Mouse (Mus musculus): ENCODE results near the gene Dlx3.

Dlx3 gene

DNA sequence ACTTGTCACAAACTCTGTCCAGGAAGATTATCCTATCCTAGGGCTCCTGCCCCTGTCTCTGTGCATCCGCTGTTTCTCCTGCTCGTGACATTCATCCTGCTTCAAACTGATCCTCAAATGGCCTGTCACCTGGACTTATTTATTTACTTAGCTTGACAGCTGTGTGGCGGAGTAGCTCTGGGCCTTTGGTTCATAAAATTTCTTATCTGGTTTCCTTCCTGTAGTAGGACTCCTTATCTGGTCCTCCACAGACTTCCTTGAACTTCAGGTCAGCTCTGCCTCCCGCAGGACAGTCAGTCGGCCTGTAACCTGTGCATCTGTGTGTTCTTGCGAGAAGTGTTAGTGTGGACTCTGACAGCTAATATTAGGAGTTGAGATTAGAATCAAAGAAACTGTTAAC is 15.7 kb upstream of the Dlx3 start:
- CTCF ChIA-PET = interaction anchor here in 3 of 4 experiments (0.6 to 1.7 kb wide), 6 partner anchors 25 to 154 kb away, joined by 3 to 5 read pairs (median 4); partner anchors contain the start of gene Itga3 (in 1 of the 3)
- POLR2A ChIA-PET = interaction anchor here in 3 of 4 experiments (0.6 to 2.0 kb wide), 6 partner anchors 8 to 53 kb away, joined by 3 to 10 read pairs (median 4); partner anchors contain the start of gene Itga3 (in 2 of the 3)

DNA sequence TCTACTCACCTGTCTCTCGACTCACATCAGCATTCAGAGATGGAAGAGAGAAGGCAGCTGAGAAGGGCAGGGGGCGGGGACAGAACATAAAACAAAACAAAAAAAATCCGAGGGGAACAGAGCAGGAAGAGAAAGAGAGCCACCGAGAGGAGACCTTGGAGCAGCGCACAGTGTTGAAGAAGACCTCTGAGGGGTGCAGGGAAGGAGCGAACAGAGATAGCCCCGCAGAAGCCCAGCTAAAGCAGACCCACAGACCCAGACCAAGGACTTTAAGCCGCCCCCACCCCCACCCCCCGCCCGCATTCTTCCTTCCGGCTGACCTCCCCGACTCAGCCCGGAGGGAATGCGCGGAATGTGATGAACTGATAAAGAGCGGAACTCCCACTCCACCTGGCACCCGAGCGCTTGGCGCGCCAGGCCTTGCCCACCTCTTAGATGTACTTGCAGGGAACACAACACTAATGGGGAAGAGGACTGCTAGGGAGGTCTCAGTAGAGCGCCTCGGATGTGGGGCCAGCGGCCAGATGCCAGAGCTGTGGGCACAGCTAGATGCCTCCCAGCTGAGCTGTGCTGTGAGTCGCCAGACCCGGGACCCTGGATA is 14.5 kb upstream of the Dlx3 start:
- CTCF ChIA-PET = interaction anchor here (0.6 to 1.7 kb wide), 12 partner anchors 29 to 380 kb away, joined by 3 to 7 read pairs (median 4); partner anchors contain the start of genes Itga3 (in 1 of the 4) and Pdk2 (in 1 of the 4)
- POLR2A ChIA-PET = interaction anchor here in 3 of 4 experiments (0.6 to 2.0 kb wide), 13 partner anchors 13 to 1171 kb away, joined by 3 to 10 read pairs (median 3); partner anchors contain the start of genes Dlx3 (in 1 of the 3) and Itga3 (in 1 of the 3)

DNA sequence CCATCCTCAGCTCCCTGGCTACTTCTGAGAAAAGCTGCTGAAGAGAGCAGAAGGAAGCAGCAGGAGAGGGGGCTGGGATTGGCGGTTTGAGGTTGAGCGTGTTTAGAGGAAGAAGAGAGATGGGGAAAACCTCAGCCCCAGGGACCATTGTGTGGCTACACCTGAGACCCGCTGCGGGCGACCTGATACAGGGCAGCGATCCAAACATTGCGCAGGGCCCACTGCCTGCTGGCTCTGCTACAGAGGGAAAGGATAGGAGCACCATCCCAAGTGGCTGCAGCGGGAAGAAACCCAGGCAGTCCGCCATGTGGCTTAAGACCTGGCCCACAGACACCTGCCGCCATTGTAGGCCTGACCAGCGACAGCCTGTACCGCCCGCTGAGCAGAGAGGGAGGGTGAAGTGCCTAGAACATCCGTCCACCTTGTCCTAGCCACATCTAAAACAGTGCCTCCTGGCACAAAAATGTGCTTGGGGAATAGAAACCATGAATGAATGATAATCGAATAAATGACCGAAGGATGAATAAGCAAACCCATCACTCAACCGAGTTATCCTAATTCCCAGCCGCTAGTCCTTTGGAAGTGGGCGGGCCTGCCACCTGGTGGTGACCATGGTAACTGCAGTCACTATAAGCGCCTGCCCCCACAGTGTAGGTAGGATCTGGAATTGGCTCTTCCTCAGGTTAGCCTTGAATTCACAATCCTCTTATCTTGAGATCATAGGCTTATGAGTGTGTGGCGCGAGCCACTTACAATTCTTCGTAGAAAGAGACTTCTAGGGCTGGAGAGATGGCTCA is 13.3 kb upstream of the Dlx3 start:
- ChIA-PET CTCF (interaction anchor here in 3 of 4 experiments (0.6 to 2.0 kb wide), 8 partner anchors 30 to 321 kb away, joined by 3 to 6 read pairs (median 3); partner anchors contain the start of gene Itga3 (in 1 of the 3)), POLR2A (interaction anchor here in 2 of 4 experiments (1.2 to 1.7 kb wide), 3 partner anchors 14 to 27 kb away, joined by 3 to 6 read pairs (median 3); partner anchors contain the start of gene Dlx3 (in 1 of the 2))

DNA sequence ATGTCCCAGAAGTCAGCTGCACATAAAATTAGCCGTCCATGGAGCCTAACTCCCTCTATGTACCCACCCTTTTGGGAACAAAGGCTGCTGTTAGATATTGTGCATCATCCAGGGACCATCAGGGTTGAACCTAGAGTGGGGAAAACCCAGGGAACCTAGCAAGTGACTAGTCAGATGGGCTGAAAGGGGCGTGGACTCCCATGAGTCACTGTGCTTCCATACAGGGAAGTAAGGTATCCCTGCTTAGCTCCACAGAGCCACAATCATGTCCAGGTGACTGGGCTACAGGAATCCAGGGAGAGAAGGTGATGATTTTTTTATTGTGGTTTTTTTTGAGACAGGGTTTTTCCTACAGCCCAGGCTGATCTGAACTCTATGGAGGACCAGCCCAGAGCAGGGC is 10.9 kb upstream of the Dlx3 start:
- CTCF ChIA-PET = interaction anchor here in 3 of 4 experiments (0.8 to 1.3 kb wide), 9 partner anchors 32 to 150 kb away, joined by 3 to 7 read pairs (median 3); partner anchors contain the start of gene Itga3 (in 1 of the 3)
- POLR2A ChIA-PET = interaction anchor here in 1 of 4 experiments (0.7 kb wide), 1 partner anchor 22 kb away, joined by 3 read pairs; no protein-coding TSS in a partner anchor

DNA sequence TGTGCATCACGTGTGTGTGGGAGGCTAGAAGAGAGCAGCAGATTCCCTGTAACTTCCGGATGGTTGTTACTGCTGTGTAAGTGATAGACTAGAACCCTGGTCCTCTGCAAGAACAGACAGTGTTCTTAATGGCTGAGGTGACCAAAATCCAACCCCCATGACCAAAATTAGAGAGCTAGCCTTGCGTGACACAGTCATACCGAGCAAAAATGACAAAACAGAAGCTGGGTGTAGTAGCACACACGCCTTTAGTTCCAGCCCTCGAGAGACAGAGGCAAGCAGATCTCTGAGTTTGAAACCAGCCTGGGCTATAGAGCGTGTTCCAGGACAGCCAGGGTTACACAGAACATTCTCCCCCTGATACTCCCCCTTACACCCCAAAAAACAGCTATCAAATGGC is 9.8 kb upstream of the Dlx3 start:
- POLR2A ChIA-PET = interaction anchor here in 1 of 4 experiments (0.7 kb wide), 1 partner anchor 57 kb away, joined by 5 read pairs; no protein-coding TSS in a partner anchor
- CTCF ChIA-PET = interaction anchor here in 2 of 4 experiments (0.8 to 1.7 kb wide), 2 partner anchors 141 kb away, joined by 3 to 7 read pairs; no protein-coding TSS in a partner anchor

DNA sequence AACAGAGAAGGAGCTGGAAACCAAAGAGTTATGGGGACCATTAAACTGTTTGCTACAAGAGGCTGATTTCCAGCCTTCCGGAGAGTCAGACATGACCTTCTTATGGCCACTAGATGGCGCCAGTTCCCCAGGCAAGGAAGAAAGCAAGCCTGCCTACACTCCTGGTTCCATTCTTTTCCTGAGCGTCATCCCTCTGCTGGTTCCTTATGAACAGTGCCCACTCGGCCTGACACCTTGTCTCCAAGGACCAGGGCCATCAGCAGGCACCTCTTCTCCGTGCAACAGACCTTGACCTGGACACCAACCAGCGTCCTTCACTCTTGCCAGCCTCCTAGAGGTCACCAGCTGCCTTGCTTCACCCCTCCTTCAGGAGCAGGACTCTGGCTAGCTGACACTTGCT is 2.9 kb upstream of the Dlx3 start:
- ChIA-PET CTCF (interaction anchor here (0.6 to 7.6 kb wide), 45 partner anchors 9 to 404 kb away, joined by 3 to 152 read pairs (median 4); partner anchors contain the start of gene Nxph3 (in 1 of the 4)), POLR2A (interaction anchor here (0.8 to 1.5 kb wide), 7 partner anchors 115 to 142 kb away, joined by 3 to 5 read pairs (median 3); no protein-coding TSS in a partner anchor)

DNA sequence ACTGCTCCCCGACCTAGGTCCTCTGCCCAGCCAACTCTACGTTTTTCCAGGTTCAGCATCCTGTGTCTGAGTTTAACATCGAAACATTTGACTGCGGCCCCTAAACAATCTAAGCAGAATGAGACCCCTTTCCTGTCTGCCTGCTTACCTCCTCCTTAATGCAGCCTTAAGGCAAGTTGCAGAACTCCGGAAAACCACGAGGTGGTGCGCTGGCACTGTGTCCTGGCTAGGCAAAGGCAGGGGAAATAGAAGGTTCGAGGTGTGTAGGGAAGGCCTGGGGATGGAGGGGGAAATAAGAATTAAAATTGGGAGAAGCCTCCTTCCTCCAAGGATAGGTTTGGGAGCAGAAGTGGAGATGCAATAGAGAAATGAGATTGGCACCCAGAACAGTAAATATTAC is 1.4 kb upstream of the Dlx3 start:
- CTCF ChIA-PET = interaction anchor here in 3 of 4 experiments (1.1 to 7.6 kb wide), 5 partner anchors 12 to 140 kb away, joined by 3 to 152 read pairs (median 10); no protein-coding TSS in a partner anchor

DNA sequence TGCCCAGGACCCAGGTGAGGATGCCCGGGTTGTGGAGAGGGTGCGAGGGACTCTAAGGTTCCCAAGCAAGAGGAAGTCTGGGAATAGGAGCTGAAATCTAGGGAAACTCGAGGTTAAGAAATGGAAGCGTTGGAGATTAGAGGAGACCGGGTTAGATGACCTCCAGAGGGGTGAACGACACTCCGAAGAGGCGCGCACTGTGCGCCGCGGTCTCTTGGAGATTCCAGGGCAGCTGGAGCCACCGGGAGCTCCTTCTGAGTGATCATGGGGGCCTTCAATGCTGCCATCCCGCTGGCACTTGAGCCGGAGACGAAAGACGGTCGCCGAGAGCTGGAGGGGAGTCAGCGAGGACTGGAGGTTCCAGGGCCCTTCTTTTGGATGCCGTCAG is 708 bp downstream of the Dlx3 start:
- CTCF ChIA-PET = interaction anchor here (0.5 to 7.6 kb wide), 24 partner anchors 12 to 401 kb away, joined by 3 to 152 read pairs (median 4); partner anchors contain the start of gene Dlx4 (in 1 of the 4)
- POLR2A ChIA-PET = interaction anchor here (0.7 to 2.8 kb wide), 19 partner anchors 8 to 215 kb away, joined by 3 to 11 read pairs (median 3); partner anchors contain the start of gene Dlx4 (in 1 of the 4)

More for the DNA sequence above, 1.4 kb upstream of the Dlx3 start:
- POLR2A ChIA-PET = interaction anchor here in 1 of 4 experiments (1.2 to 2.8 kb wide), 2 partner anchors 10 to 23 kb away, joined by 3 to 11 read pairs; no protein-coding TSS in a partner anchor

DNA sequence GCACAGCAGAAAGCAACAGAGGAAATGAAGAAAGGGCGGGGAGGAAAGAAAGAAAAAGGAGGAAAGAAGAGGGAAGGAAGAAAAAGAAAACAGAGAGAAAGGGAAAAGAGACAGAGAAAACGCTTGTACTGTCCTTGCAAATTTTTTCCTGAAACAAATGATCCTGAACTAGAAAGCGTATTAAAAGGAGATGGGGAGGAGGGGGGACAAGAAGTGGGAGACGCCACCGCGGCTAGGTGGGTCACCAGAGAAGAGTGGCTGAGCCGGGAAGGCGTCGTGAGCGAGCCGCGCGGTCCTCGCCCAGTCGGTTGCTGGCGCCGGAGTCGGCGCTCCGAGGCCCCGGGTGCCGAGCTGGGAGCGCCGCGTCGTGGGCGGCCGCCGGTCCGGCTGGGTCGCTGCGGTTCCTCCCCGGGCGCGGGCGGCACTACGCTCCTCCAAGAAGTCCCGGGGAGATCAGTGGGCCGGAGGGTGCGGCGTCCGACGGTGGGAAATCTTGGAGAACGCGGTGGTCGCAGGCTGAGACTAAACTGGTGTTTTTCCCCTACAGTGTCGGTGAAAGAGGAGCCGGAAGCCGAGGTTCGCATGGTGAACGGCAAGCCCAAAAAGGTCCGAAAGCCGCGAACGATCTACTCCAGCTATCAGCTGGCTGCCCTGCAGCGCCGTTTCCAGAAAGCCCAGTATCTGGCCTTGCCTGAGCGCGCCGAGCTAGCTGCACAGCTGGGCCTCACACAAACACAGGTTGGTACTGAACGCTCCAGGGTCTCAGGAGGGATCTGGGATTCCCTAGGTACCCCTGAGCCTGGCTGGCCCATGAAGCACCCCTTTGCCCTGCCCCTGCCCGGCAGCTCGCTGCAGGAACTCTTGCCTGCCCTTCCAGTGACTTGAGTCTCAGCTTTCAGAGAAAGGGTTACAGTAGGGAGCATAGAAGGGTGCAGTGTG is 1.5 kb downstream of the Dlx3 start:
- ChIA-PET CTCF (interaction anchor here in 3 of 4 experiments (0.5 to 7.6 kb wide), 20 partner anchors 24 to 400 kb away, joined by 3 to 152 read pairs (median 4); partner anchors contain the start of genes Dlx4 (in 1 of the 3) and Ppp1r9b (in 1 of the 3)), POLR2A (interaction anchor here (0.6 to 2.8 kb wide), 22 partner anchors 7 to 869 kb away, joined by 3 to 11 read pairs (median 4); partner anchors contain the start of gene Dlx4 (in 1 of the 4))

DNA sequence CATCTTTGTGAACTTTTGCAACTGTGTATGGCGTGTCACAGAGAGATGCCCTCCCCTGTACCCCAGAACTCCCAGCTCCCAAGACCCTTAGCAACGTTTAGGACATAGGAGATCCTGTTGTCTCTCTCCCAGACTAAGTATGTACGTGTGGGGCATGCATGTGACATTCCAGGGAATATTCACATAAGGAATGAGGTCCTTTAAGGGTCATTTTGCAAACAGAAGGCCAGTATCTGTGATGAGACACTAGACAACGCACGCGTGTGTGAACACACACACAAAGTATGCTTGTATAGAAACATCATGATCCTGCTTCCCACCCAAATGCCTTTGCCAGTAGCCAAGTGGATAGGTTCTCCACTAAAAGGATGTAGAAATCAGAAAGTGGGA is 2.2 kb downstream of the Dlx3 start:
- POLR2A ChIA-PET = interaction anchor here (0.6 to 1.7 kb wide), 9 partner anchors 9 to 868 kb away, joined by 3 to 5 read pairs (median 4); partner anchors contain the start of gene Dlx4 (in 1 of the 4)

DNA sequence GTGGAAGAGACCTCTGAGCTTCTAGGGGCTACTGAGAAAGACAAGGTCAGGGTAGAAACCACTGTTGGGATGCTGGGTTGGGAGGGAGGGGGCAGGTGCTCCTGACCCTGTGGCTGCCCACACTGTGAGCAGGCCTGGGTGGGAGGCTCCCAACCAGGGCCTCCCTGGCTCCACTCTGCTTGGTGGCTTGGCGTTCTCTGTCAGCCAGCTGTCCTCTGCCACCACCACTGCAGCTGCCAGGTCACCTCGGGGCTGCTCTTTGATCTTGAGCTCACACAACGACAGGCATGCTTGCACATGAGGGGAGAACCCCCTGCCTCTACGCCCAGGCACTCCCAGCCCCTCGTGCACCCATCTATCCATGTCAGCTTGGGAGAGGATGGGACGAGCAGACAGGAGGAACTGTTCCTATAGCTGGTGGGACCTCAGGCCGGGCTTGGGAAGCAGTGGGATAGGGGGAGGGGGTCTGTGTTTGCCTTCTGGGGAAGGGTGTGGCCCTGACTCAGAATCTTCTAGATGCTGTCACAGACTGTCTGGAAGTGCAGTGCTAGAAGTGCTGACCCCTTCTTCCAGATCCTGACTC is 5.5 kb downstream of the Dlx3 start:
- ChIA-PET CTCF (interaction anchor here in 3 of 4 experiments (0.5 to 5.0 kb wide), 9 partner anchors 9 to 720 kb away, joined by 3 to 31 read pairs (median 5); no protein-coding TSS in a partner anchor), POLR2A (interaction anchor here in 2 of 4 experiments (0.7 to 1.5 kb wide), 3 partner anchors 11 to 30 kb away, joined by 3 to 4 read pairs (median 4); no protein-coding TSS in a partner anchor)

More for the DNA sequence above, 2.2 kb downstream of the Dlx3 start:
- CTCF ChIA-PET = interaction anchor here in 3 of 4 experiments (0.6 to 7.6 kb wide), 9 partner anchors 24 to 143 kb away, joined by 3 to 152 read pairs (median 4); partner anchors contain the start of genes Dlx4 (in 1 of the 3) and Ppp1r9b (in 1 of the 3)

DNA sequence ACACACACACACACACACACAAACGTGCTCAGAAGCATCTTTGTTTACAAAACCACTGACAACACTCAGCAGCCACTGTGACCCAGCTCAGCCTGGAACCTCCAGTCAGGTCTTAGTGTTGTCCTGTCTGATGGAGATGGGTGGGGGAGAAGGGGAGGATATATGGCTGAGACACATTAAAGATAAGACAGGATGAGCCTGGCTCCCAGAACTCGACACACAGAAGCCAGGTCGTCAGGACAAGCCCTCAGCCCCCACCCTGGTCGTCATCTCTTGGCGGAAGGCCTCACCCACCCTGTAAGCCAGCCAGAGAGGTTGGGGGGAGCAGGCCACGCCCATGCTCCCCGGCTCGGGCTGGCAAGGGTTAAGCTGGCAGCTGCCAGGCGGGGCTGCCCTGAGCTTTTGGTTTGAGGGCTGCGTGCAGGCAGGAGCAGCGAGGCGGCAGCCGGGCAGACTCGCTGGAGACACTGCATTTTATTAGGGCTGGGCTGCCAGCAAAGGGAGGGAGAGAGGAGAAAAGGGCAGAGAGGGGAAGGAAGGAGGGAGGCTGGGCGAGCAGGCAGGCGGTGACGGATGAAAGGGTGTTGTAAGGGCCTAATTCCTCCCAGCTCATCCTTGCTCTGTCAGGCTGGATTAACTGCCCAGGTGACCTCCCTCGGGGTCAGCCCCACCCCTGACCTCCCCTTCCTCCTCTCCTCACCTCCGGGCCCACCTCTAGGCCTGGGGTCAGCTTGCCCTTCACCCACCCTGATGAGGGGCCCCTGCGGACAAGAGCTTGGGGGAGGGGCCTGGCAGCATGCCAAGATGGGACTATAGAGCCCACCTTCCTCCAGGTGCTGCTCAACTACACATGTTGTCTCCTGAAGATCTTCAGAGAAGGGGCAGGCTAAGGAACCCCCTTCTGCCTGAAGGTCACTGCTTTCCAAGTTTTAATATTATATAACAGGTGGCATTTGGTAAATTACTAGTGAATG is 6.6 kb downstream of the Dlx3 start:
- ChIA-PET CTCF (interaction anchor here (0.5 to 5.0 kb wide), 11 partner anchors 10 to 721 kb away, joined by 3 to 31 read pairs (median 4); no protein-coding TSS in a partner anchor), POLR2A (interaction anchor here in 3 of 4 experiments (0.5 to 2.7 kb wide), 11 partner anchors 10 to 741 kb away, joined by 3 to 14 read pairs (median 4); partner anchors contain the start of gene Dlx4 (in 1 of the 3))

DNA sequence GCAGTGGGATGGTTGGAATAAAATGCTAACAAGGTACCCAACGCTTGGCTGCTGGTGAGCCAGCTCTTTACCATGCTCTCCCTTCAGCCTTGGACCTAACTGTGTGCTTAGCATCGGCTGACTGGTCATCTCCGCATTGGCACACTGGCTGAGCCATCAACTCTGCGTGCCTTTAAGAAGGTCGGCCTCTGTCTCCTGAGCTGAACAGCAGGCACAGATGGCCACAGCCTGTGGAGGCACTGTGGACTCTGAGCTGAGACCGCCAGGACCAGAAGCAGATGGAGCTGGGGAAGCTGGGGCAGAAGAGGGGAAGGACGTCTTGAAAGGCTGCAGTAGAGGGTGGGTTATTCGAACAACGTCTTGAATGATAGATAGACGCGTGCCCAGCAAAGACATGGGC is 8.4 kb downstream of the Dlx3 start:
- ChIA-PET POLR2A (interaction anchor here in 3 of 4 experiments (0.6 to 2.7 kb wide), 9 partner anchors 9 to 967 kb away, joined by 3 to 14 read pairs (median 4); partner anchors contain the start of genes Dlx3 (in 1 of the 3), Dlx4 (in 1 of the 3) and Itga3 (in 1 of the 3)), CTCF (interaction anchor here (0.6 to 5.0 kb wide), 14 partner anchors 11 to 729 kb away, joined by 3 to 31 read pairs (median 5); no protein-coding TSS in a partner anchor)

DNA sequence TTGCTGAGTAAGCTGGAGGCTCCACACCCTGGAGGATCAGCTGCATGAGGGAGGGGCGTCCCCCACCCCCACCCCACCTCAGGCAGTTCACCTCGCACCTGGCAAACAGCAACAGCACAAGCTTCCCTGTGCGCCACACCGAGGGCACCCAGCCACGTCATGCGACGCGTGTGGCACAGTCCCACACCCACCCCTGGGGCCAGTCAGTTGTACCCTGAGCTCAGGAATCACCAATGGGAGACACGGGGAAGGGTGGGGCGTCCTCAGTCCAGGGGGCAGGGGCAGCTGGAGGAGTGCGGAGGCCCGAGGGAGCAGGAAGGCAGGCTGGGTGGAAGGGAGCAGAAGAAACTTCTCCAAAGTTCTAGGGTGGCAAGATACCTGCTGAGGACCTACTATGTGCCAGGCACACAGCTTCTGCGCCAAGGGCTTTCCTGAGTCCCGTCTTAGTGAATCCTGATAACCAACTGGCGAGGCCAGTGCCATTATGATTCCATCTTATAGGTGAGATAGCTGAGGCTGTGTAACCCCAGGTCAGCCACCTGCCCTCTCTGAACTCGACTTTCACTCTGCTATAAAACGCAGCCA is 10.8 kb downstream of the Dlx3 start:
- POLR2A ChIA-PET = interaction anchor here in 3 of 4 experiments (0.5 to 2.3 kb wide), 11 partner anchors 9 to 458 kb away, joined by 3 to 10 read pairs (median 3); partner anchors contain the start of genes Dlx3 (in 2 of the 3) and Dlx4 (in 1 of the 3)
- CTCF ChIA-PET = interaction anchor here in 3 of 4 experiments (0.7 to 2.4 kb wide), 9 partner anchors 12 to 677 kb away, joined by 3 to 10 read pairs (median 4); no protein-coding TSS in a partner anchor

Measured in embryonic stem cell, embryonic (primary cell).